Mouse (Mus musculus) ES-E14 (cell line): Measurements from ENCODE around the gene Cemip.

Experiments used
- CHD2 ChIP-seq: IDR thresholded peaks from 2 replicates; pipeline ENCODE4 v1.6.1; 2014; ENCODE audit warnings: mild to moderate bottlenecking, low read depth, low read length, inconsistent platforms
- HCFC1 ChIP-seq: IDR thresholded peaks from 2 replicates; pipeline ENCODE4 v1.6.1; 2012; ENCODE audit warnings: low read length, inconsistent platforms, borderline replicate concordance; ENCODE audit not compliant: insufficient read depth

DNA sequence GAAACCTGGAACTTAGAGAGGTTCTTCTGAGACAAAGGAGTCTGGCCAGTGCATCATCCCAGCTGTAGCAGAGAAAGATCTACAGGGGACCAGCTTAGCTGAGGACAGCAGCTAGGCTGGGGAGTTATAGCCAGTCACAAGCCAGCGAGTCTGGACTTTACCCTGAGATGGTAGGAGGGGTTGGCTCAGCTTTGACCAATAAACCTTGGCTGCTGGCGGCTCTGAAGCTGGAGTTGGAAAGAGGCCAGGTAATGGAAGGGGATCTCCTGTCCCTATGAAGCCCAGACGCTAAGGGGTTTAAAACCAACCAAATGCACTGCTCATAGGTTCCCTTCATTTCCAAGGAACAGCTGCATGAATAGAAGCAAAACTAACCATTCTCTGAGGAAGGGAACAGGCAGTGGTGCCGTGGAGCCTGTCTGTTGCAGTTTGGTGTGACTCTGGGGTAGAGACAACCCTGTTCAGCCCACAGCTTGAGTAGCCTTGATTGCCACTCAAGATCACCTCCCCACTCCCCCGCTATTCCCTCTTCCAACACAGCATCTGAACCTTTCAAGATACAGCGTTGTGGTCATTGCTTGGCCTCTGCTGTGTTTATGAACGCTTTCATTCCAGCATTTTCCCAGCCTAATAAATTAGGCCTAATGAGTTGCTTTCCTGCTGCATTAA lies 30.2 kb downstream of the Cemip start:
- no peak for TF ChIP-seq HCFC1
- no peak for TF ChIP-seq CHD2
